Mouse (Mus musculus) liver, embryonic 14.5 days (tissue): Measurements from ENCODE around the gene Ly9. TPM values are rescaled to one million over a fixed set of nuclear protein-coding genes. Genes with fewer than 3 reads are reported as not detected.

Experiments used
- ATAC-seq: fragments of 200-750 bp; cut with Nextera tagmentation; 2 replicates; pipeline ENCODE4 v1.8.0; 2017; ENCODE audit warnings: moderate number of reproducible peaks, mild to moderate bottlenecking, moderate library complexity; ENCODE audit not compliant: insufficient read depth
- DNase-seq, 3 experiments: peaks; one replicate each; pipeline ENCODE4 v3.0.0-alpha.2; 2012 to 2013; ENCODE audit warnings: low read depth in 3 of 3, low spot score in 3 of 3
- H3K27ac ChIP-seq: fragments of 300-500 bp; sonication (generic); 2 replicates; pipeline ENCODE4 v1.5.1; 2014; ENCODE audit warnings: moderate library complexity, mild to moderate bottlenecking, control low read depth, inconsistent platforms
- H3K27me3 ChIP-seq: fragments of 300-500 bp; sonication (generic); 2 replicates; pipeline ENCODE4 v1.6.1; 2014; ENCODE audit warnings: mild to moderate bottlenecking, low read length, moderate library complexity; ENCODE audit not compliant: control insufficient read depth, insufficient read depth
- H3K36me3 ChIP-seq: fragments of 300-500 bp; sonication (generic); replicated peaks from 2 replicates; pipeline ENCODE4 v1.6.1; 2014; ENCODE audit warnings: low read depth; ENCODE audit not compliant: control insufficient read depth, insufficient read depth
- H3K4me1 ChIP-seq, 2 experiments: fragments of 200-500 bp in 1 of 2; fragments of 300-500 bp in 1 of 2; sonication (generic) in 1 of 2; replicated peaks; 2 replicates each; pipeline ENCODE4 v1.6.1; 2012 to 2014; ENCODE audit warnings: antibody characterized with exemption in 1 of 2, inconsistent platforms in 1 of 2, low read length in 1 of 2; ENCODE audit not compliant: control insufficient read depth in 2 of 2, insufficient read depth in 2 of 2
- H3K4me2 ChIP-seq: fragments of 300-500 bp; sonication (generic); 2 replicates; pipeline ENCODE4 v1.6.1; 2014; ENCODE audit warnings: low read depth, mild to moderate bottlenecking, control low read depth, moderate library complexity
- H3K4me3 ChIP-seq, 2 experiments: fragments of 200-500 bp in 1 of 2; fragments of 300-500 bp in 1 of 2; sonication (generic) in 1 of 2; 2 replicates each; pipeline ENCODE4 v1.5.1; 2012 to 2014; ENCODE audit warnings: low read depth in 2 of 2, low read length in 2 of 2, mild to moderate bottlenecking in 2 of 2, control low read depth in 1 of 2, inconsistent platforms in 1 of 2, moderate library complexity in 1 of 2; ENCODE audit not compliant: insufficient read depth in 1 of 2
- H3K9ac ChIP-seq: fragments of 300-500 bp; sonication (generic); replicated peaks from 2 replicates; pipeline ENCODE4 v1.6.1; 2014; ENCODE audit warnings: mild to moderate bottlenecking, control low read depth, moderate library complexity
- H3K9me3 ChIP-seq: fragments of 300-500 bp; sonication (generic); 2 replicates; pipeline ENCODE4 v1.6.1; 2016; ENCODE audit warnings: low read length, mixed read lengths; ENCODE audit not compliant: control insufficient read depth
- CTCF ChIP-seq: IDR thresholded peaks from 2 replicates; pipeline ENCODE4 v1.5.1; 2016; ENCODE audit warnings: antibody characterized with exemption, low read depth, control low read depth
- EP300 ChIP-seq: IDR thresholded peaks from 2 replicates; pipeline ENCODE4 v1.6.1; 2016; ENCODE audit warnings: antibody characterized with exemption, low read depth
- WGBS: fragments of 180-500 bp; shearing (Covaris S2); extraction: QIAGEN DNeasy Blood & Tissue Kit; methylation state at CpG from one replicate; pipeline ENCODE4 v1.1.7; 2014; ENCODE audit not compliant: insufficient replicate concordance; 5-methylcytosine and 5-hydroxymethylcytosine counted together
- polyA plus RNA-seq, 2 experiments: library from polyadenylated mRNA; depleted of rRNA in 1 of 2; stranded (reverse) in 1 of 2; unstranded in 1 of 2; fragments of >200 nt; fragmentation: Nextera tagmentation in 1 of 2; extraction: Ambion mirVana in 1 of 2; gene quantifications; 2 replicates each; pipeline versions ENCODE4 v1.2.1 to v1.2.3; 2012 to 2014

Gene Ly9
- polyA plus RNA-seq, 2 experiments: 0.18 to 1.2 TPM

DNA sequence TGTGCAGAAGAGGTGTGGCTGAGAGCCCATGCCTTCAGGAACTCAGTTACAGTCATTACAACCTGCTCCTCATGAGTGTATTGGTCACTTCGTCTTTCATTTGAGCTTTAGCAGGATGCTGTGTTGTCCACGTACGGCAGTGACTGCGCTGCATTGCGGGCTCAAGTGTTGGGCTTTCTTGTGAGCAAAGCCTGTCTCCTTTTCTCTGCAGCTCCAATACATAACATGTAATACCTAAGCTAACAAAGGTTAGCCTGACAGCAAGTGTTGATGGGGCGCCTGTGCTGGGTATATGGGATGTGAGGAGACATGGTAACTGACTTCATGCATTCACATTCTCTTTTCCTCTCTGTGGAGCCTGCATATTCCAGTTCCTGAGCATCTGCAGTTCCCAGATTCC lies 12.9 kb upstream of the Ly9 start:
- Histone ChIP-seq H3K36me3 (no peaks in the 10 kb centered on the region), H3K4me2 (no peak overlapping the region), H3K4me3 (no peak overlapping the region), H3K9me3 (no peaks in the 10 kb centered on the region), H3K27ac (no peak overlapping the region), H3K9ac (no peak overlapping the region), H3K27me3 (no peaks in the 10 kb centered on the region), H3K4me1 (no peaks in the 10 kb centered on the region)
- WGBS: 69% methylated on average over 6 of the region's 6 CpGs
- no peak for DNase-seq
- ATAC-seq: no peak
- TF ChIP-seq EP300 (no peak), CTCF (no peak)

DNA sequence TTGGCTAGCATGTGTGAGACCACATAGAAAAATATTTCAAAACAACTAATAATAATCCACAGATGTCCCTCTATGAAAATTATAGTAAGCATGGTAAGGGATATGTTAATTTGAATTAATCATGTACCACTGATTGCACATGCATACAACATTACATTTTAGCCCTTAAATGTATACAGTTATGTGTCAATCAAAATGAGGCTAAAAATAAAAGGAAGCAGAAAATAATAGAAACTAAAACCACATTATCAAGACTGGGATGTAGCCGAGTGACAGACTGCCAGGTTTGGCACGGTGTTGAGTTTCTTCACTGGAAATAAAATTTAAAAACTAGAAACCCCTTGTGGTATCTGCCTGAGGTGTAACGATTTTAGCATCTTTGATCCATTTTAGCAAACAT lies 12.4 kb upstream of the Ly9 start:
- H3K9ac ChIP-seq: no peak overlapping the region
- H3K4me2 ChIP-seq: no peak overlapping the region
- H3K36me3 ChIP-seq: no peaks in the 10 kb centered on the region
- H3K9me3 ChIP-seq: no peaks in the 10 kb centered on the region
- no peak overlapping the region for H3K27ac ChIP-seq
- no peak for DNase-seq
- H3K4me1 ChIP-seq: no peaks in the 10 kb centered on the region
- no peak for ATAC-seq
- H3K4me3 ChIP-seq: no peak overlapping the region
- WGBS: 21% methylated on average over 3 of the region's 3 CpGs
- TF ChIP-seq CTCF: no peak
- no peak for TF ChIP-seq EP300
- no peaks in the 10 kb centered on the region for H3K27me3 ChIP-seq

DNA sequence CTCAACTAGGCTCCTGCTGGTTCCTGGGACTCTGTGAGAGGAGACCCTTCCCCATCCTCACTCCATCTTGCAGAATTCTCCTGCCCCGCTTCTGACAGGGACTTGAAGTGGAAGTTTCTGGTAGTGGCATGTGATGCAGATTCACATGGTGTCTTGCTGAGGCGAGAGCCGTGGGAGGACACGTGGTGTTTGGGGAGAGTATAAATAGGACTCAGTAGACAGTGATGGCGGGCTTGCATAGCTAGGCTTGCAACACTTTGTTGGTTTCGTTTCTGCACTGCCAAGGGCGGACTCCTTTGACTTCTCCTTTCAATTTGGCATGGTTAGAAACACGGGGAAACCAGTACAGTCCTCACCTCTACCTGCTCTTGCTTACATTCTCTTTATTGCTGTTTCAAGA lies 11.8 kb upstream of the Ly9 start:
- Histone ChIP-seq H3K9me3 (no peaks in the 10 kb centered on the region), H3K4me1 (no peaks in the 10 kb centered on the region), H3K4me2 (no peak overlapping the region), H3K9ac (no peak overlapping the region), H3K27me3 (no peaks in the 10 kb centered on the region), H3K27ac (no peak overlapping the region), H3K36me3 (no peaks in the 10 kb centered on the region), H3K4me3 (no peak overlapping the region)
- TF ChIP-seq EP300 (no peak), CTCF (no peak)
- 42% methylated on average over 8 of the region's 8 CpGs for WGBS
- DNase-seq (no peak), ATAC-seq (no peak)

DNA sequence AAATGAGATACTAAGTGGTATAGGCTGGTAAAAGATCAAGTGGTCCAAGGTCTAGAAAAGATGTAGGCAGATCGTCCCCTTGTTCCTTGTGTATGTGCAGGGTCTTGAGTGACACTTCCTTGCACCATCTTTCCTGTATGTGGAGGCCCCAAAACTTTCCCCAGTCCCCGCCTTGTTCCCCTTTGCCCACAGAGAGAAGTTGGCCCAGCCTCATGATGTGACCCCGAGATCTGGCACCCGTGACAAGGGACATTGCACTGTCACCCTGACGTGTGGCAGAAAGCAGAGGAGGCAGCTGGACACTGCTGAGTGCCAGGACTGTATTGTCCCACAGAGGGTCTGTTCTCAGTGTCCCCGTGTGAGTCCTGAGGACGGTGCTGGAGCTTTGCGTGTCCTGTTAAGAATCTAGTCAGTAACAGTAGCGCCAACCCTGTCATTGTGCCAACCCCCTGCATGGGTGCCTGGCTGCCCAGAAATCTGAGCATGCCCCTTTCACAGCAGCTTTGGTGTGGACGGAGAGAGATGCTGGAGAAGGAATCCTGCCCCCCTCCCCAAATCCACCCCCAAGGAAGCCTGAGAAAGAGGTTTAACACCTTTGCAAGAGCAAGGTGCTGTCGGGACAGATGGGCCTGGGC lies 9.8 kb upstream of the Ly9 start:
- Histone ChIP-seq H3K9me3 (no peaks in the 10 kb centered on the region), H3K9ac (no peak overlapping the region), H3K4me3 (no peak overlapping the region), H3K4me1 (no peaks in the 10 kb centered on the region), H3K27ac (no peak overlapping the region), H3K36me3 (no peaks in the 10 kb centered on the region), H3K27me3 (no peaks in the 10 kb centered on the region), H3K4me2 (no peak overlapping the region)
- TF ChIP-seq CTCF (no peak), EP300 (no peak)
- DNase-seq (no peak), ATAC-seq (no peak)
- WGBS: 52% methylated on average over 11 of the region's 11 CpGs

DNA sequence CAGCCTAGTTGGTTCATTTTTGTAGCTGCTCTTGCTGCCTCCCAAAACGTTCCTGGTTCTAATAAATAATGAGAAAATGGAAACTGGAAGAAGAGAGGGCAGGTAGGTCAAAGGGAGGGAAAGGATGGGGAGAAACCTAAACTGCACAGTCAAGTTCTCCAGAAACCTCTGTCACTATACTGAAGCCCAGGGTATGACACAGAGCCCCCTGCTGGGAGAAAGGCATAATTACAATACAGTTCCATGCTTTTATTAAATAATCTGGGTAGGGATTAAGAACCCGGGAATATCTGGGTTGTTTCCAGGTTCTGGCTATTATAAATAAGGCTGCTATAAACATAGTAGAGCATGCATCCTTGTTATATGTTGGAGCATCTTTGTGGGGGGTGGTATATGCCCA lies 6.8 kb upstream of the Ly9 start:
- peak; percentile 57 for TF ChIP-seq CTCF
- TF ChIP-seq EP300: no peak
- no peaks in the 10 kb centered on the region for H3K36me3 ChIP-seq
- ATAC-seq (no peak), DNase-seq (no peak)
- no peaks in the 10 kb centered on the region for H3K9me3 ChIP-seq
- H3K4me3 ChIP-seq: no peak overlapping the region
- H3K4me1 ChIP-seq: no peaks in the 10 kb centered on the region
- H3K9ac ChIP-seq: no peak overlapping the region
- WGBS: 8% methylated on average over 2 of the region's 2 CpGs
- H3K27ac ChIP-seq: no peak overlapping the region
- H3K4me2 ChIP-seq: no peak overlapping the region
- no peaks in the 10 kb centered on the region for H3K27me3 ChIP-seq
